Mouse (Mus musculus): Measurements from ENCODE around the gene Tcf3. TPM values are rescaled to one million over a fixed set of nuclear protein-coding genes. Genes with fewer than 3 reads are reported as not detected.
A peak's percentile ranks its signal among the peaks of the same experiment; 100 is the strongest.

The Tcf3 gene
- polyA plus RNA-seq (2014; fragmentation: Nextera tagmentation; extraction: Ambion mirVana), result 148 and 175 TPM in 2 replicates

GRCm38 (mm10) chr10:80433513-80434232 lies at the start of gene Tcf3:
Tcf3 (minus strand) TSS chr10:80433647.
- no peaks in the 10 kb centered on the region for H3K27me3 ChIP-seq (ENCODE audit: insufficient read depth, low read length)
- no peak for TF ChIP-seq CTCF (IDR thresholded peaks at IDR 0.05; ENCODE audit: low read depth)
- under 1% methylated on average over 60 of the region's 61 CpGs for WGBS
- H3K9me3 ChIP-seq (ENCODE audit: low read depth, low read length), result no peaks in the 10 kb centered on the region
- DNase-seq, result peak; percentile 99
- peaks cover 10% of the 10 kb centered on the region; the same call in 1 of the 2 replicates for H3K4me1 ChIP-seq (ENCODE audit: insufficient read depth)
- H3K27ac ChIP-seq (ENCODE audit: low read depth), result peak within 1 kb of the TSS; percentile 93
- H3K36me3 ChIP-seq (ENCODE audit: insufficient read depth), result peaks cover 26% of the 10 kb centered on the region
- peak; percentile 92 for ATAC-seq (ENCODE audit: insufficient read depth)
- peak within 1 kb of the TSS; percentile 100 for H3K4me3 ChIP-seq (ENCODE audit: low read depth, low read length)
- H3K4me2 ChIP-seq, result peak within 1 kb of the TSS; percentile 97
- H3K9ac ChIP-seq, result peak within 1 kb of the TSS; percentile 98

- no peaks in the 10 kb centered on the region for H3K36me3 ChIP-seq (ENCODE audit: insufficient read depth)
- TF ChIP-seq CTCF (IDR thresholded peaks at IDR 0.05; ENCODE audit: low read depth), result no peak
- H3K27me3 ChIP-seq (ENCODE audit: insufficient read depth, low read length), result peaks cover 41% of the 10 kb centered on the region
- H3K27ac ChIP-seq (ENCODE audit: low read depth), result no peak overlapping the region
- no peak overlapping the region for H3K9ac ChIP-seq
- no peak overlapping the region for H3K4me3 ChIP-seq (ENCODE audit: low read depth, low read length)
- peak; percentile 40 for DNase-seq
- no peaks in the 10 kb centered on the region for H3K9me3 ChIP-seq (ENCODE audit: low read depth, low read length)
- no peak overlapping the region for H3K4me2 ChIP-seq
- 9% methylated on average over 5 of the region's 5 CpGs for WGBS
- ATAC-seq (ENCODE audit: insufficient read depth), result no peak
- 0 out of 2 replicates have a peak, but pooled peaks cover 3% of the 10 kb centered on the region for H3K4me1 ChIP-seq (ENCODE audit: insufficient read depth)
Measured at GRCm38 (mm10) chr10:80481002-80481401, 47.6 kb upstream of the Tcf3 start.

GRCm38 (mm10) chr10:80478531-80478930 lies 45.1 kb upstream of the Tcf3 start:
- Histone ChIP-seq H3K4me1 (ENCODE audit: insufficient read depth) (0 out of 2 replicates have a peak, but pooled peaks cover 3% of the 10 kb centered on the region), H3K27me3 (ENCODE audit: insufficient read depth, low read length) (peaks cover 21% of the 10 kb centered on the region), H3K4me3 (ENCODE audit: low read depth, low read length) (no peak overlapping the region), H3K9ac (no peak overlapping the region), H3K27ac (ENCODE audit: low read depth) (no peak overlapping the region), H3K9me3 (ENCODE audit: low read depth, low read length) (no peaks in the 10 kb centered on the region), H3K36me3 (ENCODE audit: insufficient read depth) (no peaks in the 10 kb centered on the region), H3K4me2 (no peak overlapping the region)
- no peak for DNase-seq
- no peak for ATAC-seq (ENCODE audit: insufficient read depth)
- TF ChIP-seq CTCF (IDR thresholded peaks at IDR 0.05; ENCODE audit: low read depth), result no peak
- 74% methylated on average over 5 of the region's 5 CpGs for WGBS

GRCm38 (mm10) chr10:80475290-80475959 lies 42.0 kb upstream of the Tcf3 start:
- H3K27ac ChIP-seq (ENCODE audit: low read depth), result peak overlapping the region; percentile 7; the same call in 1 of the 2 replicates
- H3K27me3 ChIP-seq (ENCODE audit: insufficient read depth, low read length), result peaks cover 18% of the 10 kb centered on the region
- H3K9ac ChIP-seq, result peak overlapping the region; percentile 54
- no peaks in the 10 kb centered on the region for H3K9me3 ChIP-seq (ENCODE audit: low read depth, low read length)
- peak; percentile 95 for DNase-seq
- peak; percentile 93 for ATAC-seq (ENCODE audit: insufficient read depth)
- H3K36me3 ChIP-seq (ENCODE audit: insufficient read depth), result no peaks in the 10 kb centered on the region
- H3K4me3 ChIP-seq (ENCODE audit: low read depth, low read length), result peak overlapping the region; percentile 47
- WGBS, result under 1% methylated on average over 57 of the region's 58 CpGs
- no peaks in the 10 kb centered on the region for H3K4me1 ChIP-seq (ENCODE audit: insufficient read depth)
- no peak for TF ChIP-seq CTCF (IDR thresholded peaks at IDR 0.05; ENCODE audit: low read depth)
- peak overlapping the region; percentile 80 for H3K4me2 ChIP-seq

- H3K27me3 ChIP-seq (ENCODE audit: insufficient read depth, low read length), result peaks cover 8% of the 10 kb centered on the region; the same call in 1 of the 2 replicates
- H3K4me3 ChIP-seq (ENCODE audit: low read depth, low read length), result no peak overlapping the region
- no peaks in the 10 kb centered on the region for H3K9me3 ChIP-seq (ENCODE audit: low read depth, low read length)
- no peaks in the 10 kb centered on the region for H3K36me3 ChIP-seq (ENCODE audit: insufficient read depth)
- no peak overlapping the region for H3K27ac ChIP-seq (ENCODE audit: low read depth)
- DNase-seq, result no peak
- no peak overlapping the region for H3K4me2 ChIP-seq
- H3K4me1 ChIP-seq (ENCODE audit: insufficient read depth), result no peaks in the 10 kb centered on the region
- H3K9ac ChIP-seq, result no peak overlapping the region
- 52% methylated on average over 5 of the region's 5 CpGs for WGBS
- no peak for ATAC-seq (ENCODE audit: insufficient read depth)
- no peak for TF ChIP-seq CTCF (IDR thresholded peaks at IDR 0.05; ENCODE audit: low read depth)
Measured at GRCm38 (mm10) chr10:80465066-80465465, 31.6 kb upstream of the Tcf3 start.

GRCm38 (mm10) chr10:80464381-80465035 lies 31.1 kb upstream of the Tcf3 start:
- TF ChIP-seq CTCF (IDR thresholded peaks at IDR 0.05; ENCODE audit: low read depth), result no peak
- no peaks in the 10 kb centered on the region for H3K9me3 ChIP-seq (ENCODE audit: low read depth, low read length)
- H3K27me3 ChIP-seq (ENCODE audit: insufficient read depth, low read length), result peaks cover 8% of the 10 kb centered on the region; the same call in 1 of the 2 replicates
- H3K36me3 ChIP-seq (ENCODE audit: insufficient read depth), result no peaks in the 10 kb centered on the region
- H3K27ac ChIP-seq (ENCODE audit: low read depth), result no peak overlapping the region
- no peaks in the 10 kb centered on the region for H3K4me1 ChIP-seq (ENCODE audit: insufficient read depth)
- H3K4me3 ChIP-seq (ENCODE audit: low read depth, low read length), result no peak overlapping the region
- no peak overlapping the region for H3K9ac ChIP-seq
- ATAC-seq (ENCODE audit: insufficient read depth), result no peak
- H3K4me2 ChIP-seq, result no peak overlapping the region
- peak; percentile 47 for DNase-seq
- WGBS, result 9% methylated on average over 19 of the region's 19 CpGs

GRCm38 (mm10) chr10:80461346-80461745 lies 27.9 kb upstream of the Tcf3 start:
- H3K4me2 ChIP-seq, result no peak overlapping the region
- no peak for DNase-seq
- H3K9me3 ChIP-seq (ENCODE audit: low read depth, low read length), result no peaks in the 10 kb centered on the region
- no peak for ATAC-seq (ENCODE audit: insufficient read depth)
- no peaks in the 10 kb centered on the region for H3K27me3 ChIP-seq (ENCODE audit: insufficient read depth, low read length)
- no peaks in the 10 kb centered on the region for H3K36me3 ChIP-seq (ENCODE audit: insufficient read depth)
- no peak overlapping the region for H3K27ac ChIP-seq (ENCODE audit: low read depth)
- H3K4me1 ChIP-seq (ENCODE audit: insufficient read depth), result no peaks in the 10 kb centered on the region
- TF ChIP-seq CTCF (IDR thresholded peaks at IDR 0.05; ENCODE audit: low read depth), result no peak
- no peak overlapping the region for H3K9ac ChIP-seq
- WGBS, result 58% methylated on average over 7 of the region's 7 CpGs
- no peak overlapping the region for H3K4me3 ChIP-seq (ENCODE audit: low read depth, low read length)
